Mouse (Mus musculus): ENCODE measurements around the gene Cobl. TPM values are rescaled to one million over a fixed set of nuclear protein-coding genes. Genes with fewer than 3 reads are reported as not detected.
A peak's percentile ranks its signal among the peaks of the same experiment; 100 is the strongest.

Gene Cobl
- polyA plus RNA-seq, 1 experiment from 2014 or later, result 10.4 TPM

- Histone ChIP-seq H3K4me2 (ENCODE audit: low read length) (no peak overlapping the region), H3K4me1 (ENCODE audit: control insufficient read depth, insufficient read depth, low read length) (no peaks in the 10 kb centered on the region), H3K27me3 (ENCODE audit: control insufficient read depth, insufficient read depth, low read length) (no peaks in the 10 kb centered on the region), H3K4me3 (replicated peaks; ENCODE audit: low read depth, low read length) (no peak overlapping the region), H3K27ac (replicated peaks; ENCODE audit: low read depth, low read length) (no peak overlapping the region), H3K9ac (replicated peaks; ENCODE audit: low read length) (no peak overlapping the region), H3K36me3 (ENCODE audit: control insufficient read depth, insufficient read depth, low read length) (no peaks in the 10 kb centered on the region), H3K9me3 (ENCODE audit: control insufficient read depth, low read length) (no peaks in the 10 kb centered on the region)
- no peak for ATAC-seq (ENCODE audit: low FRiP score, low TSS enrichment)
- no peak for DNase-seq
- 45% methylated on average over 3 of the region's 3 CpGs for WGBS
Observed at GRCm38 (mm10) chr11:12435905-12436304, 28.9 kb downstream of the Cobl start.

GRCm38 (mm10) chr11:12435018-12435417 lies 29.7 kb downstream of the Cobl start:
- no peaks in the 10 kb centered on the region for H3K27me3 ChIP-seq (ENCODE audit: control insufficient read depth, insufficient read depth, low read length)
- H3K4me2 ChIP-seq (ENCODE audit: low read length), result no peak overlapping the region
- 67% methylated on average over 4 of the region's 4 CpGs for WGBS
- no peak overlapping the region for H3K4me3 ChIP-seq (replicated peaks; ENCODE audit: low read depth, low read length)
- no peak for ATAC-seq (ENCODE audit: low FRiP score, low TSS enrichment)
- H3K9me3 ChIP-seq (ENCODE audit: control insufficient read depth, low read length), result no peaks in the 10 kb centered on the region
- H3K9ac ChIP-seq (replicated peaks; ENCODE audit: low read length), result no peak overlapping the region
- no peaks in the 10 kb centered on the region for H3K36me3 ChIP-seq (ENCODE audit: control insufficient read depth, insufficient read depth, low read length)
- H3K4me1 ChIP-seq (ENCODE audit: control insufficient read depth, insufficient read depth, low read length), result no peaks in the 10 kb centered on the region
- DNase-seq, result no peak
- no peak overlapping the region for H3K27ac ChIP-seq (replicated peaks; ENCODE audit: low read depth, low read length)

GRCm38 (mm10) chr11:12434597-12434996 lies 30.2 kb downstream of the Cobl start:
- no peak overlapping the region for H3K4me2 ChIP-seq (ENCODE audit: low read length)
- no peaks in the 10 kb centered on the region for H3K36me3 ChIP-seq (ENCODE audit: control insufficient read depth, insufficient read depth, low read length)
- no peak overlapping the region for H3K27ac ChIP-seq (replicated peaks; ENCODE audit: low read depth, low read length)
- H3K27me3 ChIP-seq (ENCODE audit: control insufficient read depth, insufficient read depth, low read length), result no peaks in the 10 kb centered on the region
- no peak for DNase-seq
- H3K4me3 ChIP-seq (replicated peaks; ENCODE audit: low read depth, low read length), result no peak overlapping the region
- H3K9ac ChIP-seq (replicated peaks; ENCODE audit: low read length), result no peak overlapping the region
- H3K4me1 ChIP-seq (ENCODE audit: control insufficient read depth, insufficient read depth, low read length), result no peaks in the 10 kb centered on the region
- ATAC-seq (ENCODE audit: low FRiP score, low TSS enrichment), result peak; percentile 50; the same call in 1 of the 2 replicates
- WGBS, result 72% methylated on average over 4 of the region's 4 CpGs
- no peaks in the 10 kb centered on the region for H3K9me3 ChIP-seq (ENCODE audit: control insufficient read depth, low read length)

GRCm38 (mm10) chr11:12431911-12432310 lies 32.8 kb downstream of the Cobl start:
- H3K27me3 ChIP-seq (ENCODE audit: control insufficient read depth, insufficient read depth, low read length), result no peaks in the 10 kb centered on the region
- 83% methylated on average over 2 of the region's 2 CpGs for WGBS
- H3K4me2 ChIP-seq (ENCODE audit: low read length), result no peak overlapping the region
- no peaks in the 10 kb centered on the region for H3K4me1 ChIP-seq (ENCODE audit: control insufficient read depth, insufficient read depth, low read length)
- H3K36me3 ChIP-seq (ENCODE audit: control insufficient read depth, insufficient read depth, low read length), result no peaks in the 10 kb centered on the region
- H3K27ac ChIP-seq (replicated peaks; ENCODE audit: low read depth, low read length), result no peak overlapping the region
- no peak for ATAC-seq (ENCODE audit: low FRiP score, low TSS enrichment)
- DNase-seq, result no peak
- no peaks in the 10 kb centered on the region for H3K9me3 ChIP-seq (ENCODE audit: control insufficient read depth, low read length)
- no peak overlapping the region for H3K4me3 ChIP-seq (replicated peaks; ENCODE audit: low read depth, low read length)
- no peak overlapping the region for H3K9ac ChIP-seq (replicated peaks; ENCODE audit: low read length)

GRCm38 (mm10) chr11:12430231-12431041 lies 34.3 kb downstream of the Cobl start:
- 28% methylated on average over 4 of the region's 4 CpGs for WGBS
- Histone ChIP-seq H3K27me3 (ENCODE audit: control insufficient read depth, insufficient read depth, low read length) (no peaks in the 10 kb centered on the region), H3K4me2 (ENCODE audit: low read length) (no peak overlapping the region), H3K27ac (replicated peaks; ENCODE audit: low read depth, low read length) (no peak overlapping the region), H3K36me3 (ENCODE audit: control insufficient read depth, insufficient read depth, low read length) (no peaks in the 10 kb centered on the region), H3K4me3 (replicated peaks; ENCODE audit: low read depth, low read length) (no peak overlapping the region), H3K9me3 (ENCODE audit: control insufficient read depth, low read length) (no peaks in the 10 kb centered on the region), H3K9ac (replicated peaks; ENCODE audit: low read length) (no peak overlapping the region), H3K4me1 (ENCODE audit: control insufficient read depth, insufficient read depth, low read length) (no peaks in the 10 kb centered on the region)
- no peak for DNase-seq
- no peak for ATAC-seq (ENCODE audit: low FRiP score, low TSS enrichment)

GRCm38 (mm10) chr11:12426746-12427145 lies 38.0 kb downstream of the Cobl start:
- ATAC-seq (ENCODE audit: low FRiP score, low TSS enrichment) (no peak), DNase-seq (no peak)
- no peak overlapping the region for H3K27ac ChIP-seq (replicated peaks; ENCODE audit: low read depth, low read length)
- no peaks in the 10 kb centered on the region for H3K9me3 ChIP-seq (ENCODE audit: control insufficient read depth, low read length)
- 84% methylated on average over 5 of the region's 5 CpGs for whole genome bisulfite sequencing
- H3K4me3 ChIP-seq (replicated peaks; ENCODE audit: low read depth, low read length), result no peak overlapping the region
- H3K9ac ChIP-seq (replicated peaks; ENCODE audit: low read length), result no peak overlapping the region
- no peaks in the 10 kb centered on the region for H3K36me3 ChIP-seq (ENCODE audit: control insufficient read depth, insufficient read depth, low read length)
- no peaks in the 10 kb centered on the region for H3K27me3 ChIP-seq (ENCODE audit: control insufficient read depth, insufficient read depth, low read length)
- H3K4me2 ChIP-seq (ENCODE audit: low read length), result no peak overlapping the region
- H3K4me1 ChIP-seq (ENCODE audit: control insufficient read depth, insufficient read depth, low read length), result no peaks in the 10 kb centered on the region

- Histone ChIP-seq H3K9me3 (ENCODE audit: control insufficient read depth, low read length) (no peaks in the 10 kb centered on the region), H3K27ac (replicated peaks; ENCODE audit: low read depth, low read length) (no peak overlapping the region), H3K4me3 (replicated peaks; ENCODE audit: low read depth, low read length) (no peak overlapping the region), H3K36me3 (ENCODE audit: control insufficient read depth, insufficient read depth, low read length) (no peaks in the 10 kb centered on the region), H3K4me2 (ENCODE audit: low read length) (no peak overlapping the region), H3K9ac (replicated peaks; ENCODE audit: low read length) (no peak overlapping the region), H3K27me3 (ENCODE audit: control insufficient read depth, insufficient read depth, low read length) (no peaks in the 10 kb centered on the region), H3K4me1 (ENCODE audit: control insufficient read depth, insufficient read depth, low read length) (no peaks in the 10 kb centered on the region)
- DNase-seq (no peak), ATAC-seq (ENCODE audit: low FRiP score, low TSS enrichment) (no peak)
- 96% methylated on average over 2 of the region's 2 CpGs for WGBS
Observed at GRCm38 (mm10) chr11:12424205-12424604, 40.6 kb downstream of the Cobl start.

- 95% methylated on average over 5 of the region's 5 CpGs for WGBS
- no peak for DNase-seq
- Histone ChIP-seq H3K9ac (replicated peaks; ENCODE audit: low read length) (no peak overlapping the region), H3K27ac (replicated peaks; ENCODE audit: low read depth, low read length) (no peak overlapping the region), H3K9me3 (ENCODE audit: control insufficient read depth, low read length) (no peaks in the 10 kb centered on the region), H3K4me2 (ENCODE audit: low read length) (no peak overlapping the region), H3K36me3 (ENCODE audit: control insufficient read depth, insufficient read depth, low read length) (no peaks in the 10 kb centered on the region), H3K4me1 (ENCODE audit: control insufficient read depth, insufficient read depth, low read length) (peaks cover 7% of the 10 kb centered on the region; the same call in 1 of the 2 replicates), H3K27me3 (ENCODE audit: control insufficient read depth, insufficient read depth, low read length) (no peaks in the 10 kb centered on the region), H3K4me3 (replicated peaks; ENCODE audit: low read depth, low read length) (no peak overlapping the region)
- ATAC-seq (ENCODE audit: low FRiP score, low TSS enrichment), result no peak
Observed at GRCm38 (mm10) chr11:12421183-12421582, 43.6 kb downstream of the Cobl start.

- Histone ChIP-seq H3K4me1 (ENCODE audit: control insufficient read depth, insufficient read depth, low read length) (peaks cover 12% of the 10 kb centered on the region; the same call in 1 of the 2 replicates), H3K9ac (replicated peaks; ENCODE audit: low read length) (no peak overlapping the region), H3K4me3 (replicated peaks; ENCODE audit: low read depth, low read length) (no peak overlapping the region), H3K27ac (replicated peaks; ENCODE audit: low read depth, low read length) (no peak overlapping the region), H3K9me3 (ENCODE audit: control insufficient read depth, low read length) (no peaks in the 10 kb centered on the region), H3K27me3 (ENCODE audit: control insufficient read depth, insufficient read depth, low read length) (no peaks in the 10 kb centered on the region), H3K36me3 (ENCODE audit: control insufficient read depth, insufficient read depth, low read length) (no peaks in the 10 kb centered on the region), H3K4me2 (ENCODE audit: low read length) (no peak overlapping the region)
- DNase-seq (no peak), ATAC-seq (ENCODE audit: low FRiP score, low TSS enrichment) (no peak)
- 94% methylated on average over 3 of the region's 3 CpGs for WGBS
Observed at GRCm38 (mm10) chr11:12420146-12420545, 44.6 kb downstream of the Cobl start.
